Mouse (Mus musculus): ENCODE data around the gene Cish. TPM values are rescaled to one million over a fixed set of nuclear protein-coding genes. Genes with fewer than 3 reads are reported as not detected.

Cish gene
- polyA plus RNA-seq, 1 experiment, result 2.3 TPM

DNA sequence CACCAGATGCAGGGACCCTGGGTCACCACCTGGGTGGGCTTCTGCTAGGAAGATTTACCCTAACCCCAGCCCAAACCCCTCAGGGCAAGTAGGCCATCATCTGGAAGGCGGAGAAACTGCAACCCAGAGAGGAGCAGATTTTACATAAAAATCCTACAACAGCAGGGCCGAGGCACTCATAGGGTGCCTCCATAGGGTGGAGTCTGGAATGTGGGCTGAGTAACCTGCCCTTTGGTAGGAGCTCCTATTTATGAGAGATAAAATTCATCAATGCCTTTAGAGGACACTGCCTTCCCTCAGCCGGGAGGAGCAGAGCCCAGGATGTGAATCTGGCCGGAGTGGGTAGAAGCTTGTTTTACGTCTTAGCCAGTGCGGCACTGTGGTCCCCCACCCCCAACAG lies 3.0 kb downstream of the Cish start:
- no peaks in the 10 kb centered on the region for H3K79me3 ChIP-seq (ENCODE audit: low read depth)
- H3K36me3 ChIP-seq (ENCODE audit: control insufficient read depth, insufficient read depth), result no peaks in the 10 kb centered on the region
- no peaks in the 10 kb centered on the region for H3K27me3 ChIP-seq (ENCODE audit: control insufficient read depth, insufficient read depth, insufficient read length)
- no peaks in the 10 kb centered on the region for H3K79me2 ChIP-seq (ENCODE audit: control insufficient read depth, insufficient read depth)
- no peak overlapping the region for H3K4me3 ChIP-seq (ENCODE audit: insufficient read depth, poor library complexity, severe bottlenecking)
- TF ChIP-seq CTCF (IDR thresholded peaks at IDR 0.05; ENCODE audit: control insufficient read depth, insufficient read depth, insufficient read length) (no peak), MYOG (IDR thresholded peaks at IDR 0.05; ENCODE audit: control insufficient read depth, extremely low read depth, insufficient read length) (no peak), USF1 (IDR thresholded peaks at IDR 0.05; ENCODE audit: low read depth) (no peak), CEBPB (IDR thresholded peaks at IDR 0.05; ENCODE audit: low read depth) (no peak)
- H3ac ChIP-seq (ENCODE audit: control insufficient read depth, insufficient read length, low read depth), result no peak overlapping the region

DNA sequence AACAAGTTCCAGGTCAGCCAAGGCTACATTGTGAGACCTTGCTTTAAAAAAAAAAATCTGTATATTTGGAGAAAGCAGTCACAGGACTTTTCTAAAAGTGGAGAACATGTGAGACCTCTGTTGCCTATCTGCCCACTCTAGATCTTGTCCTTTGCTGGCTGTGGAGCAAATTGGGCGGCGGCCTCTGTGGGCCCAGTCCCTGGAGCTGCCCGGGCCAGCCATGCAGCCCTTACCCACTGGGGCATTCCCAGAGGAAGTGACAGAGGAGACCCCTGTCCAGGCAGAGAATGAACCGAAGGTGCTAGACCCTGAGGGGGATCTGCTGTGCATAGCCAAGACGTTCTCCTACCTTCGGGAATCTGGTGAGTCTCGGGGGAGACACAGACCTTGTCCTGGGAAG lies 4.0 kb downstream of the Cish start:
- no peaks in the 10 kb centered on the region for H3K27me3 ChIP-seq (ENCODE audit: control insufficient read depth, insufficient read depth, insufficient read length)
- TF ChIP-seq MYOD1 (IDR thresholded peaks at IDR 0.05; ENCODE audit: control insufficient read depth, insufficient read length, low read depth) (no peak), USF1 (IDR thresholded peaks at IDR 0.05; ENCODE audit: low read depth) (no peak), MAX (IDR thresholded peaks at IDR 0.05) (no peak), CTCF (IDR thresholded peaks at IDR 0.05; ENCODE audit: control insufficient read depth, insufficient read depth, insufficient read length) (no peak), FOSL1 (IDR thresholded peaks at IDR 0.05; ENCODE audit: insufficient read depth, low read length, poor library complexity, severe bottlenecking) (no peak), CEBPB (IDR thresholded peaks at IDR 0.05; ENCODE audit: low read depth) (no peak), MYOG (IDR thresholded peaks at IDR 0.05; ENCODE audit: control insufficient read depth, extremely low read depth, insufficient read length) (no peak)
- H3K36me3 ChIP-seq (ENCODE audit: control insufficient read depth, insufficient read depth), result no peaks in the 10 kb centered on the region
- H3K79me3 ChIP-seq (ENCODE audit: low read depth), result no peaks in the 10 kb centered on the region
- H3K79me2 ChIP-seq (ENCODE audit: control insufficient read depth, insufficient read depth), result no peaks in the 10 kb centered on the region
- no peak overlapping the region for H3ac ChIP-seq (ENCODE audit: control insufficient read depth, insufficient read length, low read depth)
- H3K4me3 ChIP-seq (ENCODE audit: insufficient read depth, poor library complexity, severe bottlenecking), result no peak overlapping the region

DNA sequence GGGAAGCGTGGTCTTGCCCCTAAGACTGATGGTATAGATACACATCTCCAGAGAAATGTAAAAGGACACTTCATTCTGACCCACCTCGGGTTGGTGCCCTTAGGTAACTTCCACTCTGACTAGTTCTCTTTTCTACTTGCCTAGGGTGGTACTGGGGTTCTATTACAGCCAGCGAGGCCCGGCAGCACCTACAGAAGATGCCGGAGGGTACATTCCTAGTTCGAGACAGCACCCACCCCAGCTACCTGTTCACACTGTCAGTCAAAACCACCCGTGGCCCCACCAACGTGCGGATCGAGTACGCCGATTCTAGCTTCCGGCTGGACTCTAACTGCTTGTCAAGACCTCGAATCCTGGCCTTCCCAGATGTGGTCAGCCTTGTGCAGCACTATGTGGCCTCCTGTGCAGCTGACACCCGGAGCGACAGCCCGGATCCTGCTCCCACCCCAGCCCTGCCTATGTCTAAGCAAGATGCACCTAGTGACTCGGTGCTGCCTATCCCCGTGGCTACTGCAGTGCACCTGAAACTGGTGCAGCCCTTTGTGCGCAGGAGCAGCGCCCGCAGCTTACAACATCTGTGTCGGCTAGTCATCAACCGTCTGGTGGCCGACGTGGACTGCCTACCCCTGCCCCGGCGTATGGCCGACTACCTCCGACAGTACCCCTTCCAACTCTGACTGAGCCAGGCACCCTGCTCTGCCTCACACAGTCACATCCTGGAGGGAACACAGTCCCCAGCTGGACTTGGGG lies 4.6 kb downstream of the Cish start:
- Histone ChIP-seq H3K4me3 (ENCODE audit: insufficient read depth, poor library complexity, severe bottlenecking) (no peak overlapping the region), H3K79me3 (ENCODE audit: low read depth) (no peaks in the 10 kb centered on the region), H3K27me3 (ENCODE audit: control insufficient read depth, insufficient read depth, insufficient read length) (no peaks in the 10 kb centered on the region), H3K79me2 (ENCODE audit: control insufficient read depth, insufficient read depth) (no peaks in the 10 kb centered on the region), H3K36me3 (ENCODE audit: control insufficient read depth, insufficient read depth) (no peaks in the 10 kb centered on the region), H3ac (ENCODE audit: control insufficient read depth, insufficient read length, low read depth) (no peak overlapping the region)
- TF ChIP-seq MYOG (IDR thresholded peaks at IDR 0.05; ENCODE audit: control insufficient read depth, extremely low read depth, insufficient read length) (no peak), MYOD1 (IDR thresholded peaks at IDR 0.05; ENCODE audit: control insufficient read depth, insufficient read length, low read depth) (no peak), USF1 (IDR thresholded peaks at IDR 0.05; ENCODE audit: low read depth) (no peak), CEBPB (IDR thresholded peaks at IDR 0.05; ENCODE audit: low read depth) (no peak)

DNA sequence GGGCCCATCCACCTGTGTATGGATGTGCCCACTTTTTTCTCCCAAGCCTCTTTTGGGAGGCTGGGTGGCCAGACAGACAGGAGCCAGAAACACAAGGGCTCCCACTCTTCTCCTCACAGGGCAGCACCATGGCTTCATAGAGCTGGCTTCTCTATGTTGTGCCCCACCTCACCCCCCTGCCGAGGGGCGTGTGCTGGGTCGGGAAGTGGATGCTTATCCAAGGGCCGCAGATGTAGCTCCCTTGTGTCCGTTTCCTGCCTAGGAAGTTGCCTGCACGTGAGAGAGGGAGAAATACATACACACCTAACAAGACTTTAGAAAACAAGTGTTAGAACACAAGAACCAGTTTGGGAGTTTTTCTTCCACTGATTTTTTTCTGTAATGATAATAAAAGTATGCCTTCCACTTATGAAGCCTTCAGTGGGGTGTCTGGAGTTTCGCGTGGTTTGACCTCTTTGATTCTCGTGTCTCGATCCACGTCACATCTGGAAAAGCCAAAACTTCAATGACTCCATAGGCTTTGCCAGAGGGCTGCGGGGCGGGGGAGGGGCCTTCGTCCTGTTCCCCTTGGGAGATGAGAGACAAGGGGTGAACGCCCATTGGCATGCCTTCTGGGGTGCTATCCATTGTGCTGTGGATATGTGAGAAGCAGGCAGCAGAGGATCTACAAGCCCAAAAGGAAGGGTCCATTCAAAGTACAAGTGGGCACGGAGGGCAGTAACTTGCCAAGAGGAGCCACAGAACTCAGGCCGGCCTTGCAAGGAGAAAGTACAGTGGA lies 5.9 kb downstream of the Cish start:
- no peaks in the 10 kb centered on the region for H3K27me3 ChIP-seq (ENCODE audit: control insufficient read depth, insufficient read depth, insufficient read length)
- H3ac ChIP-seq (ENCODE audit: control insufficient read depth, insufficient read length, low read depth), result no peak overlapping the region
- H3K79me2 ChIP-seq (ENCODE audit: control insufficient read depth, insufficient read depth), result no peaks in the 10 kb centered on the region
- no peaks in the 10 kb centered on the region for H3K36me3 ChIP-seq (ENCODE audit: control insufficient read depth, insufficient read depth)
- no peak for TF ChIP-seq MYOG (IDR thresholded peaks at IDR 0.05; ENCODE audit: control insufficient read depth, extremely low read depth, insufficient read length)
- no peak for TF ChIP-seq USF1 (IDR thresholded peaks at IDR 0.05; ENCODE audit: low read depth)
- no peak for TF ChIP-seq CTCF (IDR thresholded peaks at IDR 0.05; ENCODE audit: control insufficient read depth, insufficient read depth, insufficient read length)
- TF ChIP-seq FOSL1 (IDR thresholded peaks at IDR 0.05; ENCODE audit: insufficient read depth, low read length, poor library complexity, severe bottlenecking), result no peak
- no peak for TF ChIP-seq CEBPB (IDR thresholded peaks at IDR 0.05; ENCODE audit: low read depth)
- TF ChIP-seq MYOD1 (IDR thresholded peaks at IDR 0.05; ENCODE audit: control insufficient read depth, insufficient read length, low read depth), result no peak
- TF ChIP-seq MAX (IDR thresholded peaks at IDR 0.05), result no peak
- no peak overlapping the region for H3K4me3 ChIP-seq (ENCODE audit: insufficient read depth, poor library complexity, severe bottlenecking)
- no peaks in the 10 kb centered on the region for H3K79me3 ChIP-seq (ENCODE audit: low read depth)

DNA sequence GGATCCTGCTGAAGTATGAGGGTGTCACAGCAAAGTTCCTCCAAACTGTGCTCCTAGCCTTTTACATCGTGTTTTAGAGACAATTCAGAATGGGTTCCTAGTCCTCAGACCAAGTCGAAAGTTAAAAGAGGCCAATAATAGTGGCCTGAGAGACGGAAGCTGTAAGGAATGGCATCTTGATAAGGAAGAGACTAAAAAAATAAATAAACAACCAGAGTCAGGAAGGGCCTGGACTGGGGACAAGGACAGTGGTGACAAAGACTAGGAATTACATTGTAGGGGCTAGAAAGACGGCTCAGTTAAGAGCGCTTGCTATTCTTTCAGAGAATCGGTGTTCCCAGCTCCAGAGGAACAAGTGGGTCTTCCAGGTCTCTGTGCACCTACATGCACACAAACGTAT lies 6.8 kb downstream of the Cish start:
- no peak for TF ChIP-seq CEBPB (IDR thresholded peaks at IDR 0.05; ENCODE audit: low read depth)
- TF ChIP-seq FOSL1 (IDR thresholded peaks at IDR 0.05; ENCODE audit: insufficient read depth, low read length, poor library complexity, severe bottlenecking), result no peak
- no peak for TF ChIP-seq MYOG (IDR thresholded peaks at IDR 0.05; ENCODE audit: control insufficient read depth, extremely low read depth, insufficient read length)
- TF ChIP-seq CTCF (IDR thresholded peaks at IDR 0.05; ENCODE audit: control insufficient read depth, insufficient read depth, insufficient read length), result no peak
- no peak for TF ChIP-seq MAX (IDR thresholded peaks at IDR 0.05)
- H3K27me3 ChIP-seq (ENCODE audit: control insufficient read depth, insufficient read depth, insufficient read length), result no peaks in the 10 kb centered on the region
- no peaks in the 10 kb centered on the region for H3K36me3 ChIP-seq (ENCODE audit: control insufficient read depth, insufficient read depth)
- H3K4me3 ChIP-seq (ENCODE audit: insufficient read depth, poor library complexity, severe bottlenecking), result no peak overlapping the region
- H3K79me2 ChIP-seq (ENCODE audit: control insufficient read depth, insufficient read depth), result no peaks in the 10 kb centered on the region
- no peak overlapping the region for H3ac ChIP-seq (ENCODE audit: control insufficient read depth, insufficient read length, low read depth)
- H3K79me3 ChIP-seq (ENCODE audit: low read depth), result no peaks in the 10 kb centered on the region
